Mouse (Mus musculus) natural killer cell, adult 2 months (primary cell): ENCODE data around the gene Gucd1.
A peak's percentile ranks its signal among the peaks of the same experiment; 100 is the strongest.
"Not testable (repeated sequence)": the region's sequence is repeated elsewhere in the genome, so short reads cannot be mapped to it uniquely, and the experiment has no call there.

Experiments
- DNase-seq, 2 experiments: peaks; one replicate each; pipeline ENCODE4 v3.0.0; 2022; ENCODE audit warnings: low spot score in 2 of 2

The Gucd1 gene

DNA sequence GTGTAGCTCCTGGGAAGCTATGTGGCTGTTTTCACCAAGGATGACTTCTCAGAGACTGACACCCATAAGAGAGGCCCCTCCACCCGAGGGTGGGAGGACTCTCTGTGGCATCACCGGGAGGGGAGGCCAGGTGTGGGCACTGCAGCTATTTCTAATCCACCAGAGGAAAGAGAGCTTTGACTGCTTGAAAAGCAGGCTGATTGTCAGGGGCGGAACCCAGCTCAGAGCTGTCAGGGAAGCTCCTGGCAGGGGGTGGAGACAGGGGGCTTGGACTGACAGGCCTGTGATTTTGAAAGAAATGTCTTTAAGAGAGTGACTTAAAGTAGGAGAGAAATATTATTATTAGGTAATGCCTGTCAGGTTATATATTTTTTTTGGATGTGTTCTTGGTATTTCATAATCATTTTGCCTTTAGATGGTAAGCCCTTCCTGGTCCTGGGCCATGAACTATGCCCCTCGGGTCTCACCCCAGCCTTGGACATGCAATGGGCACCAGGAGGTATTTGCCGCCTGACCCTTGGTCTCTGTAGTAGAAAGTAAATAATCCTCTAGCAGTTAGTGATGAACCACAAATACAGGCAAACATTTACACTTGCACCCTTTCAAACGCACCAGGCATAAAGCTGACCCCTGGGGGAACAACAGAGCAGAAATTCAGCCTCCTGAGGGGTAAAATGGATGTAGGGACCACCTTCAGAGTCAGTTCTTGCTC, 42.5 kb downstream of the Gucd1 start:
- not testable (repeated sequence) for DNase-seq

DNA sequence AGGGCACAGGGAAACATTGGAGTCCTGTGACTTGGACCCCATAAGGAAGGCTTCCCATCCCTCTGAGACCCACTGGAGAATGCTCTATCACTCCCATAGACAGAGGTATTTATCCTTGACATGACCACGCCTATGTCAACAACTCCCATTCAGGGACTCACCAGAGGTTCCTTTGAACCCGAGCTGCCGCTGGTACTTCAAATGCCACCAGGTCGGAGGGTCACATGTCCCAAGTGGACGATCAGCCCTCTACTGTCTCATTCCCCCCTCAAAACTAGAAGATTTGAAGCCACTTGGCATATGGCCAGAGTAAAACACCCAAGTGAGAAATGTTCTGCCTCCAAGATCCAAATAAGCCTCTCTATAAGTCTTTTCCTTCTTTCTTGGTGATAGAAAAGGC, 43.2 kb downstream of the Gucd1 start:
- no peak for DNase-seq

DNA sequence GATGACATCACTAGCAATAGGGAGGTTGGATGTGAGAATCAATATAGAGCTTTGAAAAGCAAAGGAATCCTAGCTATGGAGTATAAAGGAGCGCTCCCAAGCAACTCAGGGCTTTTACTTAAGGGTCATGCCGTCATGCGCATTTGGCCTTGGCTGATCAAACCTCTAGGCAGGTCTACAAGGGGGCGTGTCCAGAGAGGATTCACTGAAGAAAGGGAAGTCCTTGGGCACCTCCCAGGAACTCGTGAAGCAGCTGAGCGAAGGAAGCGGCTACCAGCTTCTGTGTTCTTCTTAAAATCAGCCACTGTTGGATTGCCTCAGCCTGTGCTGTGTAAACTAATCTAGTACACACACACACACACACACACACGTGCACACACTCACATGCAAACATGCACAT, 44.4 kb downstream of the Gucd1 start:
- DNase-seq: peak in 1 of 2 experiments; percentile 22

DNA sequence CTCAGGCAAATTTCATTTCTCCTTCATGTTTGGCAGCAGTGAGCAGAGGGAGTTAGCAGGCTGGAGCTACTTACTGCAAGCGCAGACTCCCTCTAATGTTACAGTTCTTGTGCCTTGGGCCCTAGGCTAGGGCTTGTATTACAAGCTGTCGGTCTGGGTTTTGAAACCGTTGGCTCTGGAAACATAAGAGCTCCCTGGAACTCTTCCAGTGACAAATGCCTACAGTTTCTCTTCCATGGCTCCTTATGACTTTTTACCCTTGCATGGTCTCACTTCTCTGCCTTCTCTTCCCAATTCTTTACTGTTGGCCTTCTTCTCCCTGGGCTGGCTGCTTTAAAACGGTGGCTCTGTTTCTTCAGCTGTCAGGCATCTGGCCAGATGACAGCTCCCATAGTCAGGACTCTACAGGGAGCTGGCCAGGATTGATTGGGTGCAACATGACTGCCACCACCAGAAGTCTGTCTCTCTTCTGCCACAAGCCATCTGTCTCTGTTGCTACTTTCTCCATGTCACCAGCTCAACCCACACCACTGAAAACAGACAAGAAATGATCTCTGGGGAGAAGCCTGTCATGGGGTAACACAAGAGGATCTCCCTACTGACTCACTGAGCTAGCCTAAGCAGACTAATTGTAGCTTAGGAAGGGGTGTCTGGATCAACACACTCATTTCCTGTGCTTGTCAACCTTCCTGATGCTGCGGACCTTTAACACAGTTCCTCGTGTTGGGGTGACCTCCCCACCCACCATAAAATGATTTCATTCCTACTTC, 51.8 kb downstream of the Gucd1 start:
- DNase-seq: no peak

DNA sequence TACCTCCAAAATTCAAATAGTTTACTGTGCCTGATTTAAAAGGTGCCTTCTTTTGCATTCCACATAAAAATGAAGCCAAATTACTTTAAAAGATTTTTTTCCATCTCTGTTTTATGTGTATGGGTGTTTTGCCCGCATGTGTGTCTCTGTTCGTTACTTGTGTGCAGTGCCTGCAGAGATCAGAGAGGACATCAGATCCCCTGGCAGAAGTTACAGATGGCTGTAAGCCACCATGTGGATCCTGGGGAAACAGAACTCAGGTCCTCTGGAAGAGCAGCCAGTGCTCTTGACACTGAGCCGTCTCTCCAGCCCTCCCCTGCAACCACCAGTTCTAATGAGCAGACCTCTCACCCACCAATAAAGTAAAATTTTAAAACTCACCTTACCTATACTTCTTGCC, 55.0 kb downstream of the Gucd1 start:
- DNase-seq: no peak

DNA sequence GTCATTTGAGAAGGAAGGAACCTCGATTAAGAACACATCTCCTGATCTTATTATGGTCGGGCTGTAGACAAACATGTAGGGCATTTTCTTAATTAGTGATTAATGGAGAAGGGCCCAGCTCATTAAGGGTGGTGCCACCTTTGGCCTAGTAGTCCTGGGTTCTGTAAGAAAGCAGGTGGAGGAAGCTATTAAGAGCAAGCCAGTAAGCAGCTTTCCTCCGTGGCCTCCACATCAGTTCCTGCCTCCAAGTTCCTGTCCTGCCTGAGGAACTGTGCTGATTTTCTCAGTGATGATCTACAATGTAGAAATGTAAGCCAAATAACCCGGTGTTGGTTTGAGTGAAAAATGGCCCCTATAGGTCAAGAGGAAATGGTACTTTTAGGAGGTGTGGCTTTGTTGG, 59.4 kb downstream of the Gucd1 start:
- DNase-seq: no peak

DNA sequence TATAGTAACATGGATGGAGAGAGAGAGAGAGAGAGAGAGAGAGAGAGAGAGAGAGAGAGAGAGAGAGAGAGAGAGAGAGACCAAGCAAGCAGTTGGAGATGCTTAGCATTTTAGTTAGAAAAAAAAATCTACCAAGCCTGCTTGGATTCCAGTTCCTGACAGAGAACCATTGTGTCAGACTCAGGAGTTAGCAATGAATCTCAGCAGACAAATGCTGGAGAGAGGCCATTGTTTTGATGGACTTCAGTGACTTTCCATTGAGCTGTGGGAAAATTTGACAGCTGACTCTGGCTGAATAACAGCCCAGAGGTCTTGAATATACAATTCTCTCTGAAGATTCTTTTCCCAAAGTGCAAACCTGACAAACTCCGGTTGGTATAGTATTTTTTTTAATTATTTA, 59.9 kb downstream of the Gucd1 start:
- DNase-seq: no peak

DNA sequence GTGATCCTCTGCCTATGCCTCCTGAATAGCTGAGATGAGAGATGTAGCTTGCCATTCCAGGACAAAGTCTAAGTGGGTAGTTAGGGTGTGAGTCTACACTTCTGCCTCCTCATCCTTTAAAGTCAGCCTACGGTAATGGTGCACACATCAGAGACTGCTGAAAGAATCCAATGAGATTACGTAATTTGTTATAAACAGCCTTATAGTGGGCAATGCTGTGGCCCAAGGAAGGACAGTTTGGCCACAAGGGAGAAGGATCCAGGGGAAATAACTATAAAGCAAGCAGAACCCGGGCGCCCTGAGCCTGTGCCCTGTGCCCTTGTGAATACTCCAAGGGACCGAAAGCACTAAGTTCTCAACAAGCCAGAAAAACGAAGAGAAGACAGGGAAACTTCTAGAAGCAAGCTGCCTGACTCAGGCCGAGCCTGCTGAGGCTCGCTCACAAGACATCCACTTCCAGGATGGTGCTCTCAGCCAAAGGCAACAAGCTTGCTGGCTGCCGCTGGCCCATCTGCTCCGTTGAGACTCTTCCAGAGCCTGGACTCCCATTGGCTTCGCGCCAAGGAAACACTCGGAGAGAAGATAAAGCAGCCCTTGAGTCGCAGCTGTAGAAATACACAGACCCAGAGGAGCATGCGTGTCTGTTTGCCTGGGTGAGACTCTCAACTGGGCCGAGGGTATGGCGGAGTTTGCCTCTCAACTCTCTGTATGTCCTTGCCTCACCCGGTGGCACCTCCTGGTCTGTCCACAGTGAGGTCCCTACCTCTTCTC, 61.5 kb downstream of the Gucd1 start:
- DNase-seq: not testable (repeated sequence)

DNA sequence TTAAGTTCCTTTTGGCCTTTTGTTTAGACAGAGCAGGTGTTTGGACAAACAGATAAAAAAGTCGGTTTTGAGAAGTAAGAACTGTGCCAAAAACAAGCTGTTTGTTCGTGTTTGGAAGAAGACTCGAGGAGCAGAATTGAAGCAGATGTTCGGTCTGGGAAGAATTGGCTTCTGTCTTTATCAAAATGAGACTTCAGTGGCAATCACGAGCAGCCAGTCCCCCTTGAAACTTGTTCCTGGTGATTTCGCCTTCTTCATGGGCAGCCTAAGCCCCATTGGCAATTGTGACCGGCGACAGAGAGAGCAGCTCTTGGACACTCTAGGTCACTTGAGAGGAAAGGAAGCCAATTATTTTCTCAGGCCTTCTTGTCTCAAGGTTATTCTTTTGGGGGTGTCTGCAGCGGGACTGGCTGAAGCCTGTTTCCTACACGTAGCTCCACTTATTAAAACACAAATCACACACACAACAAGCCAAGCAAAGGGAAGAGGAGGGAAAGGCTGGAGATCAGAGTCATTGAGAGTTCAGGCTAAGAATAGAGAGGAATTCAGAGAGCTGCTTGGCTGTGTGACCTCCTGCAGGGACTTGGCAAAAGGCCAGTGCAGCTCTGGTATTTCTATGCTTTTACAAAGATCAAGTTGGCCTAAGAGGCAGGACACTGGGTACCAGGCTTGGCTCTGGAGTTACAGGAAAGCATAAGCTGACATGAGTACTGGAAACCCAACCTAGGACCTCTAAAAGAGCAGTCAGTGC, 66.6 kb downstream of the Gucd1 start:
- DNase-seq: no peak

DNA sequence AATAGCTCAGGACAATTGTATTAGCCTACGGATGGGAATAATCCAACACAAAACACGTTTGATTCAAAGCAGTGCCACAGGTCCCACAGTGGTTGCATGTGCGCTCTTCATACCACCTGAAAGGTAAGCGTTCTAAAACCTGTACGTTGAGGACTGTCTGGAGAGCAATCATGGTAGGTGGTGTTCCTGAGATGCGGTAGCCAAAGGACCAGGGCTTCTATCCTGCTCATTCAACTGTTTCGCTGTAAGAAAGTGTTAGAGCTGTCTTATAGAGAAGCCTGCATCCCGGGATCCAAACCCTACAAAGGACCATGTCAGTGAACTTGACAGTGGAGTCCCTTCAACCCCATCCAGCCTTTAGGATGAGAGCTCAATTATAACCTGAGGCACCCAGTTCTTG, 67.4 kb downstream of the Gucd1 start:
- DNase-seq: no peak

DNA sequence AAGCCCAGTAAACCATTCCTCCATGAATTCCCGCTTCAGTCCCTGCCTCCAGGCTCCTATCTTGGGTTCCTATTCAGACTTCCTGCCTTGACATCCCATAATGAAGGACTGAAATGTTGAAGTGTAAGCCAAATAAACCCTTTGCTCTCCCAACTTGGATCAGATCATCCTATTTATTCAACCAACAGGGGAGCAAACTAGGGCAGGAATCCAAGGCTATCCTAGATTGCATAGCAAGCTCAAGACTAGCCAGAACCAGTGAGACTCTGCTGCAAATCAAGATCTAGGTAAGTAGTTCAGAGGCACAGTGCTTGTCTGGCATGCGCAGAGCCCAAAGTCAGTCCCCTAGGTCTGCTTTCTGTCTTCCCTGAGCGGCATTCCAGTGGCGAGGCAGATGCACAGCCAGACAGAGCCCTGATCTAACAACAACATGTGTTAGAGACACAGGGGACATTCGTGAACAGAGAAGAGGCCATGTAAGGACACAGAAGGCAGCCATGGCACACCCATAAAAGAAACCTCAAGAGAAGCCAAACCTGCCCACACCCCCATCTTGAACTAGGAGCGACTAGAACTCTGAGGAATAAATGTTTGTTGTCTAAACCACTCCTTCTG, 68.9 kb downstream of the Gucd1 start:
- no peak for DNase-seq

DNA sequence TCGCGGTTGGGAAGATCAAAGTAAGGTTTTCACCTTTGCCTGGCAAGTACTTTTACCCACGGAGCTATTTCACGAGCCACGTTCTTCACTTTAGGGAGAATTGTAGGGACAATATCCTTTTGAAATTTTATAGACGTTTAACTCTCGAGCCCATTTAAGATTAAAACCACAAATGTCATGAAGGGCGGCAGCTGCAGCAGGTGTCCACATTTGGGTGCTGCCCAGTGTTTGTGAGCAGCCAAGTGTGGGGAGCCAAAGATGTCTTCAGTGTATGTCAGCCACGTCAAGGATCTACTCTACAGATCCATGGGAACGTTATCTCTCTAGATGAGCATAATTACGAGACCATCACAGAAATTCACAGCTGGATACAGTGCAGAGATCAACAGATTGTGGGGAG, 70.3 kb downstream of the Gucd1 start:
- no peak for DNase-seq

DNA sequence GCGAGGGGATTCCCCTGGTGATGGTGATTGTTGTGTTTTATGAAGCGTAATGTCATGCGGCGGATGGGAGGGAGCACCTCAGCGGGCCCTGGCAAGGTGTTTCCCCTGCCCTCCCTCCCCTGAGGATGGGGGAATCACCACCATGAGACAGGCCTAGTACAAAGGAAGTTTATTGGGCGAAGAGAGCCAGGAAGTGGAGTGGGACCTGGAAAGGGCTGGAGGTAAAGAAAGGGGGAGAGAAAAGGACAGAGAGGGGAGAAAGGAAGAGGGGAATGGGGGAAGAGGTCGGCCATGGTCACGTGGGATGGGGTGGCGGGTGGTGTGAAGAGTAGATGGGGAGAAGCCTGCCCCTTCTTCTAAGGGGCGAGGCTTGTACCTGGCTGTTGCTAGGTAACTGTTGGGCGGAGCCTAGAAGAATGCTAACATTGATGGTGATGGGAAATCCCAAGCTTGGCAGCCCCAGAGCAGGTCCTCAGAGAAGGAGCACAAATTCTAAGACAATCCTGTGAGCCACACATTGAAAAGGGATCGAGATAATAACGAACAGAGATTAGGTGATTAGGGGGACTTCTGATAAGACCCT, 71.2 kb downstream of the Gucd1 start:
- DNase-seq: peak; percentile 75 to 81

DNA sequence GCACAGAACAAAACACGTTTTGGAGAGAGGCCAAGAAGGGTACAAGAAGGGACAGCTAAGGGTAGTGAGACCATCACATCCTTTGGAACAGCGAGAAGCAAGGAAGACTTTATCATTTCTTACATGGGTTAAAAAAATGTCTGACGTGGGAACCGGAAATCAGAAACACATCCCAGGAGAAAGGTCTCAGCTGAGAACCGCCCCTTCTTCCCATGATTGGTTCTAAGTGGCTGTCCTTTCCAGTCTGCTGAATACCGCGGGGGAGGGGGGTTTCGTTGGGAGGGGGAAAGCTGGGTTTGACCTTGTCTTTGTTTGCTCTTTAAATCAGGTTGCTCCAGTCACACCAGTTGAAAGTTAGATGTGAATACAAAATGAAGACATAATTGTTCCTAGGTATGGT, 72.7 kb downstream of the Gucd1 start:
- no peak for DNase-seq

DNA sequence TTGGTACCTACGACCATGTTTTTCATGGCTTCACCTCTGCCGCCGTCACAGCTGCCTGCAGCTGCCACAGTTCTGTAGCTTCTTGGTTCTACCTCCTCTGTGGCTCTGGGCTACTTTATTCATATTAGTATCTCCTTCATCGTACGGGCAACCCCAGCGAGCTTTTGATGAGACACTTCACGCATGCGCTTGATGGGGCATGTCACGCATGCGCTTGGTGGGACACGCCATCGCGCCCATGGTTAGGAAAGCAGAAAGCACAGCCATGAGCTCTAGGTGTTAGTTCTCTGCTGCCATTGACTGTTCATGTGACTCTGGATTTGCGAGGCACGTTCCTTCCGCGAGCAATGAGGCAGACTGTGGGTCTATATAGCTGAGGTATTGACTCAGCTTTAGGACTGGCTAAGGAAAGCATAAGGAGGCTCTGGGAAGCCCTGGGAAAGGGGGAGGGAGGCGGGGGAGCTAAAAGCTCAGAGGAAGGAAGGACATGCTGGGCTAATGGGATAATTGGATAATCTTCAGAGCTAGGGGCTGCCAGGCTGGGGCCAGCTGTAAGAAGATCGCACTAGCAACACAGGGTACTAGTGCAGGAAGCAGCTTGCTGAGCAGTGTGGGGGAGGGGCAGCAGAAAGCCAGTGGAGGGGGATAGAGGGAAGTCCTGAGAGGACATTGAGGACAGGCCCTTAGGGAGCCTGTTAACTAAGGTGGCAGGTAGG, 73.5 kb downstream of the Gucd1 start:
- DNase-seq: no peak

DNA sequence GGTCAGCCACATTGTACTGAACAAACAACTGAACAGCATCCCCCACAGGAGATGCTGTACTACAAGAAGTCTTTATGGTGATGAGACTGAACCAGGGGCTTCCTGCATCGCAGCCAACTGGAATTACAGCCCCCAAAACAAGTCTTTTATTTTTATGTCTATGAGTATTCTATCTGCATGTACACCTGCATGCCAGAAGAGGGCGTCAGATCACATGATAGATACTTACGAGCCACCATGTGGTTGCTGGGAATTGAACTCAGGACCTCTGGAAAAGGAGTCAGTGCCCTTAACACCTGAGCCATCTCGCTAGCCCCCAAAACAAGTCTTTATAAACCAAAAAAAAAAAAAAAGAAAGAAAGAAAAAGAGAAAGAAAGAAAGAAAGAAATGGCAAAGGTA, 74.8 kb downstream of the Gucd1 start:
- no peak for DNase-seq

DNA sequence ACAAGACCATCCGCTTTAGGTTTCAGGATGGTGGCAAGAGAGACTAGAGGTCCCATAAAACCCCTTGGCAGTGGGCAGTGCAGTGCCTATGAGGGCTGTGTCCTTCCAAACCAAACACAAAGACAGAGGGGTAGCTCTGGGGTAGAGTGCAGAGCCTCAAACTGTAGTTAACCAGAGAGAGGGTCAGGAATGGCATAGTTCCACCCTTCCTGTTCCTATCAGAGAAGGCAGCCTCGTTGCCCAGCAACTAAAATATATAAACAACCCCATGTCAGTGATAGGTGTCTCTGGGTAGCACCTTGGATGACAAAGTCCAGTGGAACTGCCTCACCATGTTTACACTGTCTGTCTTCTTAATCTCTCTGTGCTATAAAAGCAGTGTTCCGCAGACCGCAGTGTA, 76.0 kb downstream of the Gucd1 start:
- no peak for DNase-seq

DNA sequence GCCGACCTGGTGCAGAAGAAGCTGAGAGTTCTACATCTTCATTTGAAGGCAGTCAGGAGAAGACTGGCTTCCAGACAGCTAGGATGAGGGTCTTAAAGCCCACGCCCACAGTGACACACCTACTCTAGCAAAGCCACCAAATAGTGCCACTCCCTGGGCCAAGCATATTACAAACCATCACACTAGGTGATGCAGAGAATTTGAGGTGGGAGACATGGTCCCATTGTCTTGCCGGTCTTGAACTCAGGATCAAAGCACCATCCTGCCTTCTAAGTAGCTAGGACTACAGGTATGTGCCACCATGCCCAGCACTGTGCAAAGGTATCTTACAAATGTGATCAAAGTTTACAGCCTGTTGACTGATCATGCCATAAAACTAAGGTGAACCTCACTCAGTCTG, 77.0 kb downstream of the Gucd1 start:
- no peak for DNase-seq

DNA sequence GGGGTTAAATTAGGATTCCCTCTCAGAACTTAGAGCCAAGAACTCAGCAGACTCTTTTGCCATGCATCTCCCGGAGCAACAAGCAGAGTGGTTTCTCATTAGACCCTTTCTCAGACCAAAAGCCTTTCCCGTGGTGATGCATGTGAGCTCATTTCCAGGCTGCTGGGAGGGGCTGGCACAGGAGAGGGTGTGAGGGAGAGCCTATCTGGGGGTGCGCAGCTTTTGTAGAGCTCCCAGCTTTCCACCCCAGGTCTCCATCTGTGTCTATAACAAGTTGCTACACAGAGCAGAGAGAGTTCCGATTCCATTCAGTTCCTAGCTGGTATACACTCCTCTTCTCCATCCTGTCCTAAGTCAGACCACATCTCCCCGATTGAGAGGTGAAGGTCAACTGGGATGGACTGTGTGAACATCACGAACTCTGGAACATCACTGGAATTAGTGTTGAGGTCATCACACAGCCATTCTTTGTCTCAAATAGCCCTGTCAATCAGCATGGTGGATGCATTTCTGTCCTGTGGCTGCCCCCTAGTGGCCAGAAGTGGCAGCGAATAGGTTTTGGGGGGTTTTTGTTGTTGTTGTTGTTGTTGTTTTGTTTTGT, 78.5 kb downstream of the Gucd1 start:
- peak; percentile 28 to 54 for DNase-seq
